Mouse (Mus musculus) embryonic facial prominence, embryonic 11.5 days (tissue): ENCODE data around the gene Cbwd1. TPM values are rescaled to one million over a fixed set of nuclear protein-coding genes. Genes with fewer than 3 reads are reported as not detected.
A peak's percentile ranks its signal among the peaks of the same experiment; 100 is the strongest.

ENCODE experiments used
- ATAC-seq: fragments of 200-750 bp; cut with Nextera tagmentation; replicated peaks from 2 replicates; pipeline ENCODE4 v1.8.0; 2017; ENCODE audit warnings: low read depth; ENCODE audit not compliant: insufficient number of reproducible peaks, low FRiP score, low TSS enrichment
- DNase-seq: peaks from one replicate; pipeline ENCODE4 v3.0.0-alpha.2; 2015; ENCODE audit warnings: low spot score
- H3K27ac ChIP-seq: fragments of 300-500 bp; sonication (generic); replicated peaks from 2 replicates; pipeline ENCODE4 v1.5.1; 2014; ENCODE audit warnings: mild to moderate bottlenecking, low read depth, low read length, control low read depth
- H3K27me3 ChIP-seq: fragments of 300-500 bp; sonication (generic); 2 replicates; pipeline ENCODE4 v1.6.1; 2014; ENCODE audit warnings: mild to moderate bottlenecking, low read length, moderate library complexity, mixed read lengths; ENCODE audit not compliant: control insufficient read depth, insufficient read depth
- H3K36me3 ChIP-seq: fragments of 300-500 bp; sonication (generic); replicated peaks from 2 replicates; pipeline ENCODE4 v1.6.1; 2014; ENCODE audit warnings: low read depth, mild to moderate bottlenecking, low read length, moderate library complexity, mixed read lengths; ENCODE audit not compliant: control insufficient read depth, insufficient read depth
- H3K4me1 ChIP-seq: fragments of 300-500 bp; sonication (generic); 2 replicates; pipeline ENCODE4 v1.6.1; 2014; ENCODE audit warnings: low read length, mixed read lengths; ENCODE audit not compliant: control insufficient read depth, insufficient read depth
- H3K4me2 ChIP-seq: fragments of 300-500 bp; sonication (generic); 2 replicates; pipeline ENCODE4 v1.6.1; 2014; ENCODE audit warnings: low read depth, mild to moderate bottlenecking, control low read depth, low read length, moderate library complexity
- H3K4me3 ChIP-seq: fragments of 300-500 bp; sonication (generic); 2 replicates; pipeline ENCODE4 v1.5.1; 2014; ENCODE audit warnings: low read depth, low read length, control low read depth
- H3K9ac ChIP-seq: fragments of 300-500 bp; sonication (generic); replicated peaks from 2 replicates; pipeline ENCODE4 v1.6.1; 2014; ENCODE audit warnings: mild to moderate bottlenecking, control low read depth, low read length
- H3K9me3 ChIP-seq: fragments of 300-500 bp; sonication (generic); replicated peaks from 2 replicates; pipeline ENCODE4 v1.6.1; 2016; ENCODE audit warnings: mild to moderate bottlenecking, low read length, inconsistent platforms, mixed read lengths; ENCODE audit not compliant: control insufficient read depth
- whole genome bisulfite sequencing: fragments of 180-500 bp; shearing (Covaris S2); extraction: QIAGEN DNeasy Blood & Tissue Kit; methylation state at CpG from one replicate; pipeline ENCODE4 v1.1.7; 2014; 5-methylcytosine and 5-hydroxymethylcytosine counted together
- polyA plus RNA-seq: library from polyadenylated mRNA; unstranded; fragments of >200 nt; fragmentation: Nextera tagmentation; extraction: Ambion mirVana; gene quantifications from 2 replicates; pipeline ENCODE4 v1.2.1, GENCODE M21; 2014

Cbwd1 gene
- polyA plus RNA-seq, 1 experiment from 2014 or later = 22.5 TPM

- no peak overlapping the region for H3K4me3 ChIP-seq
- no peaks in the 10 kb centered on the region for H3K27me3 ChIP-seq
- no peak for DNase-seq
- H3K27ac ChIP-seq = no peak overlapping the region
- H3K36me3 ChIP-seq = no peaks in the 10 kb centered on the region
- H3K9me3 ChIP-seq = no peaks in the 10 kb centered on the region
- H3K4me1 ChIP-seq = no peaks in the 10 kb centered on the region
- no peak for ATAC-seq
- no peak overlapping the region for H3K4me2 ChIP-seq
- H3K9ac ChIP-seq = no peak overlapping the region
- 86% methylated on average over 2 of the region's 2 CpGs for WGBS
These were observed 5.5 kb upstream of the Cbwd1 start for GRCm38 (mm10) chr19:24966941-24967340.

- DNase-seq (no peak), ATAC-seq (no peak)
- H3K27ac ChIP-seq = no peak overlapping the region
- no peaks in the 10 kb centered on the region for H3K36me3 ChIP-seq
- no peak overlapping the region for H3K9ac ChIP-seq
- no peak overlapping the region for H3K4me3 ChIP-seq
- no peaks in the 10 kb centered on the region for H3K4me1 ChIP-seq
- no peaks in the 10 kb centered on the region for H3K27me3 ChIP-seq
- H3K4me2 ChIP-seq = no peak overlapping the region
- no peaks in the 10 kb centered on the region for H3K9me3 ChIP-seq
- 78% methylated on average over 2 of the region's 2 CpGs for WGBS
These were observed 4.8 kb upstream of the Cbwd1 start for GRCm38 (mm10) chr19:24966203-24966602.

- H3K4me2 ChIP-seq = no peak overlapping the region
- no peaks in the 10 kb centered on the region for H3K27me3 ChIP-seq
These were observed 2.9 kb downstream of the Cbwd1 start for GRCm38 (mm10) chr19:24958531-24958930.

GRCm38 (mm10) chr19:24945521-24946262, 15.7 kb downstream of the Cbwd1 start:
- H3K27ac ChIP-seq = no peak overlapping the region
- H3K36me3 ChIP-seq = no peaks in the 10 kb centered on the region
- ATAC-seq (no peak), DNase-seq (no peak)
- no peaks in the 10 kb centered on the region for H3K27me3 ChIP-seq
- H3K9me3 ChIP-seq = no peaks in the 10 kb centered on the region
- H3K9ac ChIP-seq = no peak overlapping the region
- no peaks in the 10 kb centered on the region for H3K4me1 ChIP-seq
- H3K4me2 ChIP-seq = no peak overlapping the region
- H3K4me3 ChIP-seq = no peak overlapping the region

More at GRCm38 (mm10) chr19:24958531-24958930, 2.9 kb downstream of the Cbwd1 start:
- H3K36me3 ChIP-seq = no peaks in the 10 kb centered on the region; the same call in none of the 2 replicates
- H3K4me3 ChIP-seq = no peak overlapping the region
- WGBS = 43% methylated on average over 3 of the region's 3 CpGs
- no peaks in the 10 kb centered on the region for H3K9me3 ChIP-seq
- no peak for ATAC-seq
- H3K9ac ChIP-seq = no peak overlapping the region
- no peaks in the 10 kb centered on the region for H3K4me1 ChIP-seq
- no peak overlapping the region for H3K27ac ChIP-seq
- peak; percentile 85 for DNase-seq

DNA sequence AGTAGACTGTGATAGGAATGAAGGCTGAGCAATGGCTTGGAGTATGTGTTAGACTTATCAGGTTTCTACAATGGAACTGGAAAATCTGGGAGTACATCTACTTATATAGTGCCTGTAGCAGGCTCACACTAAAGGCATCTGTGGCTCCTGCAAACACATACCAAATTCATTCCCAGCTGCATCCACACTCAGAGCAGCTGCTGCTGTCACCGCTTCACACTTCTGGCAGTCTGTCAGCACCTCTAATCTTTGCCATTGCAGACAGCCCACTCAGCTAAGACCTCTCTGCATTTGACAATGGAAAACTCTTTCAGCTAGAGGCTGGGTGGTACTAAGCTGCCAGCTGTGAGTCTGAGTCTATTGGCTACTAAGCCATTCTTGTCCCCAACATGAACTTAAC, 24.3 kb downstream of the Cbwd1 start:
- H3K36me3 ChIP-seq = no peaks in the 10 kb centered on the region
- DNase-seq = no peak
- WGBS = 85% methylated on average over 1 of the region's 1 CpGs
- ATAC-seq = no peak
- H3K9ac ChIP-seq = no peak overlapping the region
- H3K27me3 ChIP-seq = no peaks in the 10 kb centered on the region
- no peaks in the 10 kb centered on the region for H3K9me3 ChIP-seq
- H3K4me1 ChIP-seq = no peaks in the 10 kb centered on the region
- H3K4me2 ChIP-seq = no peak overlapping the region
- H3K27ac ChIP-seq = no peak overlapping the region
- H3K4me3 ChIP-seq = no peak overlapping the region

GRCm38 (mm10) chr19:24929041-24929440, 32.4 kb downstream of the Cbwd1 start:
- Histone ChIP-seq H3K9ac (no peak overlapping the region), H3K9me3 (no peaks in the 10 kb centered on the region), H3K36me3 (no peaks in the 10 kb centered on the region), H3K4me1 (no peaks in the 10 kb centered on the region), H3K4me2 (no peak overlapping the region), H3K27me3 (no peaks in the 10 kb centered on the region), H3K27ac (no peak overlapping the region), H3K4me3 (no peak overlapping the region)
- DNase-seq = no peak
- 57% methylated on average over 1 of the region's 1 CpGs for WGBS
- ATAC-seq = no peak

- no peaks in the 10 kb centered on the region; the same call in 1 of the 2 replicates for H3K36me3 ChIP-seq
- H3K4me1 ChIP-seq = no peaks in the 10 kb centered on the region
- no peaks in the 10 kb centered on the region for H3K27me3 ChIP-seq
- H3K4me3 ChIP-seq = no peak overlapping the region
- no peaks in the 10 kb centered on the region for H3K9me3 ChIP-seq
- H3K27ac ChIP-seq = no peak overlapping the region
- no peak overlapping the region for H3K9ac ChIP-seq
- ATAC-seq = no peak
- H3K4me2 ChIP-seq = no peak overlapping the region
- 89% methylated on average over 5 of the region's 5 CpGs for WGBS
- no peak for DNase-seq
These were observed 40.5 kb downstream of the Cbwd1 start for GRCm38 (mm10) chr19:24920866-24921265.

- Histone ChIP-seq H3K27ac (no peak overlapping the region), H3K4me3 (no peak overlapping the region), H3K9me3 (no peaks in the 10 kb centered on the region), H3K4me1 (no peaks in the 10 kb centered on the region), H3K9ac (no peak overlapping the region), H3K27me3 (no peaks in the 10 kb centered on the region), H3K4me2 (no peak overlapping the region), H3K36me3 (no peaks in the 10 kb centered on the region)
- WGBS = 92% methylated on average over 3 of the region's 3 CpGs
- DNase-seq (no peak), ATAC-seq (no peak)
These were observed 52.8 kb downstream of the Cbwd1 start for GRCm38 (mm10) chr19:24908385-24909155.
